Mouse (Mus musculus): Measurements from ENCODE around the gene Sgcg. TPM values are rescaled to one million over a fixed set of nuclear protein-coding genes. Genes with fewer than 3 reads are reported as not detected.

Sgcg gene
- polyA plus RNA-seq, 1 experiment: 60.1 TPM

- Histone ChIP-seq H3K4me2 (ENCODE audit: low read depth) (no peak overlapping the region), H3K27me3 (ENCODE audit: control insufficient read depth, insufficient read depth, insufficient read length) (peaks cover 6% of the 10 kb centered on the region)
Measured at GRCm38 (mm10) chr14:61299810-61300209, 41.5 kb upstream of the Sgcg start.

GRCm38 (mm10) chr14:61294738-61295079 is 36.4 kb upstream of the Sgcg start:
- Histone ChIP-seq H3K36me3 (ENCODE audit: control insufficient read depth, insufficient read depth) (no peaks in the 10 kb centered on the region), H3K79me2 (ENCODE audit: control insufficient read depth, insufficient read depth) (no peaks in the 10 kb centered on the region), H3K27me3 (ENCODE audit: control insufficient read depth, insufficient read depth, insufficient read length) (peaks cover 6% of the 10 kb centered on the region), H3K4me3 (no peak overlapping the region), H3ac (ENCODE audit: control insufficient read depth, insufficient read length) (no peak overlapping the region), H3K4me2 (ENCODE audit: low read depth) (peak overlapping the region; percentile 38)
- TF ChIP-seq SRF (IDR thresholded peaks at IDR 0.05; ENCODE audit: control insufficient read depth, insufficient read length, low read depth) (no peak), TCF3 (IDR thresholded peaks at IDR 0.05; ENCODE audit: insufficient read length, low read depth) (no peak), POLR2AphosphoS2 (IDR thresholded peaks at IDR 0.05; ENCODE audit: insufficient read length, low read depth) (no peak), MAX (IDR thresholded peaks at IDR 0.05; ENCODE audit: low read depth) (no peak), REST (IDR thresholded peaks at IDR 0.05; ENCODE audit: insufficient read depth, insufficient read length) (no peak), POLR2A (IDR thresholded peaks at IDR 0.05; ENCODE audit: insufficient read length, low read depth) (no peak), CEBPB (IDR thresholded peaks at IDR 0.05; ENCODE audit: insufficient read depth, poor library complexity, severe bottlenecking) (no peak), E2F4 (IDR thresholded peaks at IDR 0.05; ENCODE audit: insufficient read depth) (no peak), USF1 (IDR thresholded peaks at IDR 0.05; ENCODE audit: low read depth) (no peak), MYOG (IDR thresholded peaks at IDR 0.05; ENCODE audit: control insufficient read depth in 1 of 3, insufficient read depth in 1 of 3, insufficient read length in 2 of 3, low read depth in 2 of 3) (no peak), TCF12 (IDR thresholded peaks at IDR 0.05; ENCODE audit: insufficient read depth, poor library complexity, severe bottlenecking) (no peak), MYOD1 (IDR thresholded peaks at IDR 0.05; ENCODE audit: control insufficient read depth in 1 of 3, insufficient read length in 2 of 3, low read depth in 2 of 3) (no peak)

More at GRCm38 (mm10) chr14:61299810-61300209, 41.5 kb upstream of the Sgcg start:
- TF ChIP-seq POLR2AphosphoS2 (IDR thresholded peaks at IDR 0.05; ENCODE audit: insufficient read length, low read depth) (no peak), MYOG (IDR thresholded peaks at IDR 0.05; ENCODE audit: control insufficient read depth in 1 of 3, insufficient read depth in 1 of 3, insufficient read length in 2 of 3, low read depth in 2 of 3) (peak in 1 of 3 experiments; percentile 46), MYOD1 (IDR thresholded peaks at IDR 0.05; ENCODE audit: control insufficient read depth in 1 of 3, insufficient read length in 2 of 3, low read depth in 2 of 3) (peak; percentile 0 to 96 (median 85)), CEBPB (IDR thresholded peaks at IDR 0.05; ENCODE audit: insufficient read depth, poor library complexity, severe bottlenecking) (no peak), POLR2A (IDR thresholded peaks at IDR 0.05; ENCODE audit: insufficient read length, low read depth) (no peak), USF1 (IDR thresholded peaks at IDR 0.05; ENCODE audit: low read depth) (no peak), MAX (IDR thresholded peaks at IDR 0.05; ENCODE audit: low read depth) (no peak), TCF3 (IDR thresholded peaks at IDR 0.05; ENCODE audit: insufficient read length, low read depth) (no peak), E2F4 (IDR thresholded peaks at IDR 0.05; ENCODE audit: insufficient read depth) (no peak)
- Histone ChIP-seq H3K79me2 (ENCODE audit: control insufficient read depth, insufficient read depth) (no peaks in the 10 kb centered on the region), H3ac (ENCODE audit: control insufficient read depth, insufficient read length) (no peak overlapping the region), H3K36me3 (ENCODE audit: control insufficient read depth, insufficient read depth) (no peaks in the 10 kb centered on the region), H3K4me3 (no peak overlapping the region)

- Histone ChIP-seq H3K4me3 (no peak overlapping the region), H3K79me2 (ENCODE audit: control insufficient read depth, insufficient read depth) (no peaks in the 10 kb centered on the region), H3K4me2 (ENCODE audit: low read depth) (peak overlapping the region; percentile 38), H3K27me3 (ENCODE audit: control insufficient read depth, insufficient read depth, insufficient read length) (peaks cover 6% of the 10 kb centered on the region), H3K36me3 (ENCODE audit: control insufficient read depth, insufficient read depth) (no peaks in the 10 kb centered on the region), H3ac (ENCODE audit: control insufficient read depth, insufficient read length) (no peak overlapping the region)
- no peak for TF ChIP-seq POLR2A (IDR thresholded peaks at IDR 0.05; ENCODE audit: insufficient read length, low read depth)
- no peak for TF ChIP-seq USF1 (IDR thresholded peaks at IDR 0.05; ENCODE audit: low read depth)
- no peak for TF ChIP-seq CEBPB (IDR thresholded peaks at IDR 0.05; ENCODE audit: insufficient read depth, poor library complexity, severe bottlenecking)
- TF ChIP-seq TCF12 (IDR thresholded peaks at IDR 0.05; ENCODE audit: insufficient read depth, poor library complexity, severe bottlenecking): no peak
- no peak for TF ChIP-seq REST (IDR thresholded peaks at IDR 0.05; ENCODE audit: insufficient read depth, insufficient read length)
- no peak for TF ChIP-seq TCF3 (IDR thresholded peaks at IDR 0.05; ENCODE audit: insufficient read length, low read depth)
- no peak for TF ChIP-seq MAX (IDR thresholded peaks at IDR 0.05; ENCODE audit: low read depth)
- no peak for TF ChIP-seq E2F4 (IDR thresholded peaks at IDR 0.05; ENCODE audit: insufficient read depth)
- no peak for TF ChIP-seq MYOG (IDR thresholded peaks at IDR 0.05; ENCODE audit: control insufficient read depth in 1 of 3, insufficient read depth in 1 of 3, insufficient read length in 2 of 3, low read depth in 2 of 3)
- TF ChIP-seq POLR2AphosphoS2 (IDR thresholded peaks at IDR 0.05; ENCODE audit: insufficient read length, low read depth): no peak
- no peak for TF ChIP-seq MYOD1 (IDR thresholded peaks at IDR 0.05; ENCODE audit: control insufficient read depth in 1 of 3, insufficient read length in 2 of 3, low read depth in 2 of 3)
- TF ChIP-seq SRF (IDR thresholded peaks at IDR 0.05; ENCODE audit: control insufficient read depth, insufficient read length, low read depth): no peak
Measured at GRCm38 (mm10) chr14:61293884-61294737, 35.8 kb upstream of the Sgcg start.

- H3K27me3 ChIP-seq (ENCODE audit: control insufficient read depth, insufficient read depth, insufficient read length): no peaks in the 10 kb centered on the region
- H3K79me2 ChIP-seq (ENCODE audit: control insufficient read depth, insufficient read depth): no peaks in the 10 kb centered on the region
- H3K4me3 ChIP-seq: no peak overlapping the region
- H3K36me3 ChIP-seq (ENCODE audit: control insufficient read depth, insufficient read depth): no peaks in the 10 kb centered on the region
- no peak for TF ChIP-seq E2F4 (IDR thresholded peaks at IDR 0.05; ENCODE audit: insufficient read depth)
- TF ChIP-seq MAX (IDR thresholded peaks at IDR 0.05; ENCODE audit: low read depth): no peak
- no peak for TF ChIP-seq MYOD1 (IDR thresholded peaks at IDR 0.05; ENCODE audit: control insufficient read depth in 1 of 3, insufficient read length in 2 of 3, low read depth in 2 of 3)
- TF ChIP-seq TCF3 (IDR thresholded peaks at IDR 0.05; ENCODE audit: insufficient read length, low read depth): no peak
- TF ChIP-seq TCF12 (IDR thresholded peaks at IDR 0.05; ENCODE audit: insufficient read depth, poor library complexity, severe bottlenecking): no peak
- no peak for TF ChIP-seq CEBPB (IDR thresholded peaks at IDR 0.05; ENCODE audit: insufficient read depth, poor library complexity, severe bottlenecking)
- no peak for TF ChIP-seq POLR2A (IDR thresholded peaks at IDR 0.05; ENCODE audit: insufficient read length, low read depth)
- no peak overlapping the region for H3K4me2 ChIP-seq (ENCODE audit: low read depth)
- no peak overlapping the region for H3ac ChIP-seq (ENCODE audit: control insufficient read depth, insufficient read length)
Measured at GRCm38 (mm10) chr14:61290664-61291063, 32.4 kb upstream of the Sgcg start.

Measured in myocyte (in vitro differentiated cells).